Mouse (Mus musculus): ENCODE measurements around the gene 8030474K03Rik. TPM values are rescaled to one million over a fixed set of nuclear protein-coding genes. Genes with fewer than 3 reads are reported as not detected.
"Not testable (repeated sequence)": the region's sequence is repeated elsewhere in the genome, so short reads cannot be mapped to it uniquely, and the experiment has no call there.

Gene 8030474K03Rik
- polyA plus RNA-seq, 1 experiment from 2014 or later, result 0.22 TPM

GRCm38 (mm10) chrX:101805512-101805911 is 11.1 kb downstream of the 8030474K03Rik start:
- no peak for ATAC-seq
- no peak overlapping the region for H3K9ac ChIP-seq (replicated peaks; ENCODE audit: low read depth, low read length)
- 27% methylated on average over 2 of the region's 2 CpGs for WGBS
- H3K27me3 ChIP-seq (replicated peaks; ENCODE audit: control insufficient read depth, insufficient read depth, low read length), result no peaks in the 10 kb centered on the region
- no peak overlapping the region for H3K27ac ChIP-seq (ENCODE audit: low read length)
- H3K4me3 ChIP-seq (replicated peaks; ENCODE audit: low read length), result no peak overlapping the region
- H3K36me3 ChIP-seq (ENCODE audit: control insufficient read depth, insufficient read depth), result no peaks in the 10 kb centered on the region
- no peak overlapping the region for H3K4me2 ChIP-seq (ENCODE audit: low read length)
- no peaks in the 10 kb centered on the region for H3K4me1 ChIP-seq (replicated peaks; ENCODE audit: control insufficient read depth, insufficient read depth, low read length)
- H3K9me3 ChIP-seq (ENCODE audit: control insufficient read depth, low read length), result no peaks in the 10 kb centered on the region

- H3K36me3 ChIP-seq (ENCODE audit: control insufficient read depth, insufficient read depth), result no peaks in the 10 kb centered on the region
- H3K4me1 ChIP-seq (replicated peaks; ENCODE audit: control insufficient read depth, insufficient read depth, low read length), result no peaks in the 10 kb centered on the region
- WGBS, result 62% methylated on average over 3 of the region's 3 CpGs
- H3K4me2 ChIP-seq (ENCODE audit: low read length), result no peak overlapping the region
- H3K27me3 ChIP-seq (replicated peaks; ENCODE audit: control insufficient read depth, insufficient read depth, low read length), result peaks cover 3% of the 10 kb centered on the region; the same call in 1 of the 2 replicates
- no peak overlapping the region for H3K27ac ChIP-seq (ENCODE audit: low read length)
- H3K9ac ChIP-seq (replicated peaks; ENCODE audit: low read depth, low read length), result no peak overlapping the region
- no peak overlapping the region for H3K4me3 ChIP-seq (replicated peaks; ENCODE audit: low read length)
- no peak for ATAC-seq
- H3K9me3 ChIP-seq (ENCODE audit: control insufficient read depth, low read length), result no peaks in the 10 kb centered on the region
These were observed 17.3 kb downstream of the 8030474K03Rik start for GRCm38 (mm10) chrX:101811750-101812149.

GRCm38 (mm10) chrX:101819163-101819562 is 24.7 kb downstream of the 8030474K03Rik start:
- no peak for ATAC-seq
- H3K36me3 ChIP-seq (ENCODE audit: control insufficient read depth, insufficient read depth), result no peaks in the 10 kb centered on the region
- H3K4me2 ChIP-seq (ENCODE audit: low read length), result no peak overlapping the region
- no peak overlapping the region for H3K27ac ChIP-seq (ENCODE audit: low read length)
- H3K9me3 ChIP-seq (ENCODE audit: control insufficient read depth, low read length), result no peaks in the 10 kb centered on the region
- WGBS, result 50% methylated on average over 1 of the region's 1 CpGs
- no peaks in the 10 kb centered on the region for H3K4me1 ChIP-seq (replicated peaks; ENCODE audit: control insufficient read depth, insufficient read depth, low read length)
- no peak overlapping the region for H3K9ac ChIP-seq (replicated peaks; ENCODE audit: low read depth, low read length)
- no peak overlapping the region for H3K4me3 ChIP-seq (replicated peaks; ENCODE audit: low read length)
- H3K27me3 ChIP-seq (replicated peaks; ENCODE audit: control insufficient read depth, insufficient read depth, low read length), result no peaks in the 10 kb centered on the region

- H3K36me3 ChIP-seq (ENCODE audit: control insufficient read depth, insufficient read depth); H3K4me2 ChIP-seq (ENCODE audit: low read length); H3K9me3 ChIP-seq (ENCODE audit: control insufficient read depth, low read length); ATAC-seq; H3K27ac ChIP-seq (ENCODE audit: low read length); H3K4me1 ChIP-seq (replicated peaks; ENCODE audit: control insufficient read depth, insufficient read depth, low read length); H3K4me3 ChIP-seq (replicated peaks; ENCODE audit: low read length); H3K9ac ChIP-seq (replicated peaks; ENCODE audit: low read depth, low read length); H3K27me3 ChIP-seq (replicated peaks; ENCODE audit: control insufficient read depth, insufficient read depth, low read length): not testable (repeated sequence)
These were observed 25.5 kb downstream of the 8030474K03Rik start for GRCm38 (mm10) chrX:101819980-101820379.

GRCm38 (mm10) chrX:101847191-101847795 is 52.8 kb downstream of the 8030474K03Rik start:
- Histone ChIP-seq H3K27ac (ENCODE audit: low read length) (no peak overlapping the region), H3K9me3 (ENCODE audit: control insufficient read depth, low read length) (no peaks in the 10 kb centered on the region), H3K27me3 (replicated peaks; ENCODE audit: control insufficient read depth, insufficient read depth, low read length) (peaks cover 15% of the 10 kb centered on the region), H3K4me2 (ENCODE audit: low read length) (no peak overlapping the region), H3K4me1 (replicated peaks; ENCODE audit: control insufficient read depth, insufficient read depth, low read length) (peaks cover 6% of the 10 kb centered on the region), H3K9ac (replicated peaks; ENCODE audit: low read depth, low read length) (no peak overlapping the region), H3K4me3 (replicated peaks; ENCODE audit: low read length) (no peak overlapping the region), H3K36me3 (ENCODE audit: control insufficient read depth, insufficient read depth) (no peaks in the 10 kb centered on the region)
- ATAC-seq, result no peak
- WGBS, result 52% methylated on average over 5 of the region's 5 CpGs

Other genes with a start within 250 kb of the 8030474K03Rik start
- 258 and 285 TPM in 2 replicates for gene Ogt, start 154.6 kb upstream of the 8030474K03Rik start, polyA plus RNA-seq (2015; fragmentation: Nextera tagmentation; extraction: Ambion mirVana)
- gene Cxcr3, start 60.4 kb upstream of the 8030474K03Rik start, polyA plus RNA-seq (2015; fragmentation: Nextera tagmentation; extraction: Ambion mirVana), result 0.22 TPM in 1 of 2 replicates, not detected in the other
- gene Gm4779, start 233 bp upstream of the 8030474K03Rik start, polyA plus RNA-seq (2015; fragmentation: Nextera tagmentation; extraction: Ambion mirVana), result not detected in 2 replicates
- 3.8 and 4.9 TPM in 2 replicates for gene Nhsl2, start 54.7 kb downstream of the 8030474K03Rik start, polyA plus RNA-seq (2015; fragmentation: Nextera tagmentation; extraction: Ambion mirVana)